Mouse (Mus musculus): ENCODE data around the gene Psma5. TPM values are rescaled to one million over a fixed set of nuclear protein-coding genes. Genes with fewer than 3 reads are reported as not detected.

Gene Psma5
- total RNA-seq, 2 experiments from 2014 or later: 158 to 172 TPM

GRCm38 (mm10) chr3:108303683-108304082 lies 47.0 kb downstream of the Psma5 start:
- ATAC-seq (ENCODE audit: poor library complexity, severe bottlenecking): no peak

DNA sequence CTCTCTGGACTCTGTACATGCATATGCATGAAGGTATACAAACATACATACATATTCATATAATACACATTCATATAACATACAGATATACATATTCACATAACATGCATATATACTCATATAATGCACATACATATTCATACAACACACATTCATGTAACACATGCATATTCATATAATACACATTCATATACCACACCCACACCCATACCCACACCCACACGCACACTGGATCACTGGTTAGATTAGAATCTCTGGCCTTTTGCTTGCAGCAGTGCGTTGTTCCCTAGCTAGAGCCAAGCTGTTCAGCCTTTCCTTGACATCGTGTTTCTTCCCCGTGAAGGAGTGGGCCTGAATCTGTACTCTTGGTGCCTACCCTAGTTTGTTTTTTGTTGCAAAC lies 48.0 kb downstream of the Psma5 start:
- no peak for ATAC-seq (ENCODE audit: poor library complexity, severe bottlenecking)

GRCm38 (mm10) chr3:108306387-108306786 lies 49.7 kb downstream of the Psma5 start:
- peak; percentile 40 for ATAC-seq (ENCODE audit: poor library complexity, severe bottlenecking)

GRCm38 (mm10) chr3:108307485-108307884 lies 50.8 kb downstream of the Psma5 start:
- no peak for ATAC-seq (ENCODE audit: poor library complexity, severe bottlenecking)

DNA sequence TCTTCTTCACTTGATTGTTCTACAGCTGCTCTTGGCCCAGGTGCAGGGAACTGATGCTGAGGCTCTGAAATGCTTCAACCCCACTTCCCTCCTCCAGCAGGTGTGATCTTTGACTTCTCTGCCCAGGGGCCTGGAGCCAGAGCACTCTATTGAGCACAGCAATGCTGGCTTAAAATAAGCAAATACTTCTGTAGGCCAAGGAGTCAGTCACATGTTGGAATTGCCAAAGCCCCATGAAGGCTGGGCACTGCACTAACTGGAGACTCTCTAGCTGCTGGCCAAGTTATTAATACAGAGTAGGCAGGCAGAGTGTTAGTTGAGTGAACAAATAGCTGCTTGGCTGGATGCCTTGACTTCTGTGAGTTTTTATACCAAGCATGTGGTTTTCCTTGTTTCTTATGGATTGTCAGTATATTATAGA lies 54.2 kb downstream of the Psma5 start:
- ATAC-seq (ENCODE audit: poor library complexity, severe bottlenecking): no peak

DNA sequence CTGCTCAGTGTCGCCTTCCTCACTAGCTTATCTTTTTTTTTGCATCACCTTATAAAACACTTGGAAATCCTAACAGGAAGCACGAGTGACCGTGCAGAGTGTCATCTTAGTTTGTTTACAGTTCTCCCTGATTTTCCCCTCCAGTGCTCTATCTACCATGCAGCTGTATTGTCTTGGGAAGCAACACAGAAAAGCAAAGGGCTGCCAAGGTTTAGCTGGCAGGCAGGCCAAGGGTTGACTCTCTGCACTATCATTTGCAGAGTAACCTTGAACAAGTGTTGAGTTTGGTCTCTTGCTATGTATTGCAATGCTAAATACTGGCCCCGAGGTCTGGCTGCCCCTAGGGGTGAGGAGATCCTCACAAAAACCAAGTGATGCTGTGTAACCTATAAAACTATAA lies 55.0 kb downstream of the Psma5 start:
- no peak for ATAC-seq (ENCODE audit: poor library complexity, severe bottlenecking)

- no peak for ATAC-seq (ENCODE audit: poor library complexity, severe bottlenecking)
These were observed 55.7 kb downstream of the Psma5 start for GRCm38 (mm10) chr3:108312414-108312813.

DNA sequence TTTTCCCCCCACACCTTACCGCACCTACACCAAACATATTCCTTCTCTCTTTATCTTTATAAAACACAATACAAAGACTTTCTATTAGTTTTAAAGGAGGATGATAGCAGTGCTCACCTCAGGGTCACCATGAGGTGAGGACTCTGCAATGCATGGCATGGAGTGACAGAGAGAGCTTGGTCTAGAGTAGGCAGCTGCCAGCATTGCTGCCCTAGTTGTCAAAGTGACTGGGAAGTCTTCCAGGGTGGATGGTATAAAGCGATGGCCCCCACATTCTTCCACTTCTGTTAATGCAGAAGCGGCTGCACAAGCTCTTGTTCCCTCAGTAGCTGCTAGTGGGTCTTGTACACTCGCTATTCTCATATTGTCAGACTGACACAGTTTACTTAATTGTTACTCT lies 56.4 kb downstream of the Psma5 start:
- no peak for ATAC-seq (ENCODE audit: poor library complexity, severe bottlenecking)

- ATAC-seq (ENCODE audit: poor library complexity, severe bottlenecking): no peak
These were observed 57.4 kb downstream of the Psma5 start for GRCm38 (mm10) chr3:108314038-108314675.

DNA sequence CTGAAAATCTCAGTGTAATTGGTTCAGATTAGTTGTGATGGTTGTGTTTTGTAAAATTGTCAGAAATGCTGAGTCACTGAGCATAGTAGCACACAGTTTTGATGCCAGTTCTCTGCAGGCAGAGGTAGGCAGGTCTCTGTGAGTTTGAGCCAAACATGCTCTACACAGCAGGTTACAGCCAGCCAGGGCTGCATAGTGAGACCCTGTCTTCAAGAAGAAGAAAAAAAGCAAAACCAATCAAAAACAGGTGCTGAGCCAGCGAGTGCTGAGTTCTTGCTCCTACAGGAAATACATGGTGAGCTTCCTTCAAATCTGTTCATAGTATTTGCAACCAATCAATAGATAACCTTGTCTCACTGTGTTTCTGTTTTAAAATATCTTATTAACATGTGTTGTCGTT lies 61.8 kb downstream of the Psma5 start:
- ATAC-seq (ENCODE audit: poor library complexity, severe bottlenecking): no peak

DNA sequence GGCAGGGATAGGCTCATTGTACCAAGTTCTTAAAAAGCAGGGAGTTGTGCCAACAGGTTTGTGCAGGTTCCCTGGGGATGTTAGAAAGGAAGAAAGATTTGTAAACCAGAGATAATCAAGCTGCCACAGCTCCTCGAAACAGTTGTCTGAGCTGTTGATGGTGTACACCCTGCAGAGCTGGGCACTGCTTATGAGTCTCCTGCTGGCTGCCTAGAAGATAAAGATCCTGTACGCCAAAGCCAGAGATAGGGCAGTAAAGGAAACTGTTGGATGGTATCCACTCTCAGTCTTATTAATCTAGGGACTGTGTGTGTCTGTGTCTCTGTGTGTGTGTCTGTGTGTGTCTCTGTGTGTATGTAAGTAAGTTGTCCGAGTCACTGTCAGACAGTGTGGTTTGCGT lies 64.9 kb downstream of the Psma5 start:
- no peak for ATAC-seq (ENCODE audit: poor library complexity, severe bottlenecking)

DNA sequence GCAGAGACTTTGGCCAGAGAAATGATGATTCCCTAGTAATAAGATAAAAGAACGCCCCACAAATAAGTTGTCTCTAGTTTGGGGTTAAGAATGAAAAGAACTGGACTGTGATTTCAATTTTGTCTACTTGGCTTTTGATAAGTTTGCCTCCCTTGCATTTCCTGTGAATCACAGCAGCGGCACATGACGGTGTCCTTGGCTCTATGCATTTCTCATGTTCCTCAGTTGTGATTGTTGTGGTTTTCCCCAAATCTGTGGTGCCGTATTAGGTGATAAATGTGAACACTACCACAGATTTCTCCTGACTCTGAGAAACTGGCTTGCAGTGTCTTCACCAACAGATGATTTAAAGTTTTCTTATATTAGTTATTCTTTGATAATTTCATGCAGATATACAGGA lies 65.4 kb downstream of the Psma5 start:
- ATAC-seq (ENCODE audit: poor library complexity, severe bottlenecking): no peak

DNA sequence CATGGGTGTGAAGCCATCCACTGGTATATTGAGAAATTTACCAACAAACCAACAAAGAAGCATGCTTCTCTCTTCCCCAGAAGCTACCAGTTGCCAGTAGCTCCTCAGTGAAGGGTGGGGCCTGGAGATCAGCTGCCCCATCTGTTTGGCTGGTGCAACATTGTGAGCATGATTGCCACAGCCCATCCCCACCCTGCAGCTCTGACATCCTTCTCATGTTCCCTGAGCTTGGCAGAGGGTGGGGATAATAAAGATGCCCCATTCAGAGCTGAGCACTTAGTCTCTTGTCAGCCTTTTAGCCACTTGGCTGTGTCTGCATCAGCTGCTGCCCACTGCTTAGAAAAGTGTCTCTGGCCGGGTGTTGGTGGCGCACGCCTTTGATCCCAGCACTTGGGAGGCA lies 66.2 kb downstream of the Psma5 start:
- ATAC-seq (ENCODE audit: poor library complexity, severe bottlenecking): peak; percentile 97

GRCm38 (mm10) chr3:108324837-108325236 lies 68.1 kb downstream of the Psma5 start:
- no peak for ATAC-seq (ENCODE audit: poor library complexity, severe bottlenecking)

GRCm38 (mm10) chr3:108325521-108325920 lies 68.8 kb downstream of the Psma5 start:
- no peak for ATAC-seq (ENCODE audit: poor library complexity, severe bottlenecking)

DNA sequence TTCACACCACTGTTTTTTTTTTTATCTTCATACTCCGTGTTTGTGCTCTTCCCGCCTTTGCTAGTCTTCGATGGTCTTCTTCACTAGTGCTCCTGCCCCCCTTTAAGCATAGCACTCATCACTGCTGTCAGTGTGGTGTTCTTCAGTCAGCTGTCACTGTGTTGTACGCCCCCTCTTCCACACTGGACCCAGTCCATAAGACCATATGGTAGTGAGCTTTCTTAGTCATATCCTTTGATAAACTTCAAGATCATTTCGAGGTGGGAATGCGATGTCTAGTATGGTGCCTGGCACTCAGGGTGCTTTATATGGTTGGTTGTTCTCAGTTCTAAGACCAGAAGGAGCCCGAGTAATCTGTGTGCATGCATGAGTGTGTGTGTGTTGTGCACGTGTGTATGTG lies 70.5 kb downstream of the Psma5 start:
- ATAC-seq (ENCODE audit: poor library complexity, severe bottlenecking): no peak

GRCm38 (mm10) chr3:108327916-108328315 lies 71.2 kb downstream of the Psma5 start:
- no peak for ATAC-seq (ENCODE audit: poor library complexity, severe bottlenecking)

- no peak for ATAC-seq (ENCODE audit: poor library complexity, severe bottlenecking)
These were observed 71.7 kb downstream of the Psma5 start for GRCm38 (mm10) chr3:108328441-108328841.

Other genes with a start within 250 kb of the Psma5 start
- gene Gstm1, start 239.0 kb upstream of the Psma5 start, total RNA-seq (2015): 320 and 346 TPM in 2 replicates
- gene Gstm1, start 239.0 kb upstream of the Psma5 start, total RNA-seq (2017): 156 and 179 TPM in 2 replicates
- gene Gstm4, start 212.0 kb upstream of the Psma5 start, total RNA-seq (2015): 8.0 and 10.1 TPM in 2 replicates
- 6.5 and 12.1 TPM in 2 replicates for gene Gstm4, start 212.0 kb upstream of the Psma5 start, total RNA-seq (2017)
- gene Ampd2, start 170.3 kb upstream of the Psma5 start, total RNA-seq (2015): 16.3 and 20.9 TPM in 2 replicates
- 21.8 and 23.1 TPM in 2 replicates for gene Ampd2, start 170.3 kb upstream of the Psma5 start, total RNA-seq (2017)
- not detected in 2 replicates for gene Gnat2, start 164.1 kb upstream of the Psma5 start, total RNA-seq (2015)
- gene Gnat2, start 164.1 kb upstream of the Psma5 start, total RNA-seq (2017): not detected in 2 replicates
- gene Gnai3, start 110.8 kb upstream of the Psma5 start, total RNA-seq (2015): 136 and 146 TPM in 2 replicates
- 154 and 160 TPM in 2 replicates for gene Gnai3, start 110.8 kb upstream of the Psma5 start, total RNA-seq (2017)
- gene Gpr61, start 102.0 kb upstream of the Psma5 start, total RNA-seq (2015): not detected in 2 replicates
- gene Gpr61, start 102.0 kb upstream of the Psma5 start, total RNA-seq (2017): not detected in 2 replicates
- 1.4 and 3.3 TPM in 2 replicates for gene Amigo1, start 70.6 kb upstream of the Psma5 start, total RNA-seq (2015)
- 1.4 and 2.2 TPM in 2 replicates for gene Amigo1, start 70.6 kb upstream of the Psma5 start, total RNA-seq (2017)
- gene Cyb561d1, start 55.7 kb upstream of the Psma5 start, total RNA-seq (2015): 4.9 and 6.7 TPM in 2 replicates
- gene Cyb561d1, start 55.7 kb upstream of the Psma5 start, total RNA-seq (2017): 10.3 and 12.0 TPM in 2 replicates
- gene Atxn7l2, start 46.0 kb upstream of the Psma5 start, total RNA-seq (2015): 3.1 and 4.7 TPM in 2 replicates
- 1.5 and 2.0 TPM in 2 replicates for gene Atxn7l2, start 46.0 kb upstream of the Psma5 start, total RNA-seq (2017)
- gene Sypl2, start 30.3 kb upstream of the Psma5 start, total RNA-seq (2015): not detected in 2 replicates
- not detected in 2 replicates for gene Sypl2, start 30.3 kb upstream of the Psma5 start, total RNA-seq (2017)
- gene Sort1, start 27.2 kb downstream of the Psma5 start, total RNA-seq (2015): 80.7 and 83.8 TPM in 2 replicates
- 76.4 and 87.8 TPM in 2 replicates for gene Sort1, start 27.2 kb downstream of the Psma5 start, total RNA-seq (2017)
- gene Mybphl, start 108.0 kb downstream of the Psma5 start, total RNA-seq (2015): not detected in 2 replicates
- gene Mybphl, start 108.0 kb downstream of the Psma5 start, total RNA-seq (2017): not detected in 2 replicates
- gene Psrc1, start 126.9 kb downstream of the Psma5 start, total RNA-seq (2015): 11.9 and 12.2 TPM in 2 replicates
- 12.8 and 15.4 TPM in 2 replicates for gene Psrc1, start 126.9 kb downstream of the Psma5 start, total RNA-seq (2017)
- gene Celsr2, start 158.6 kb downstream of the Psma5 start, total RNA-seq (2015): 0.75 and 0.94 TPM in 2 replicates
- gene Celsr2, start 158.6 kb downstream of the Psma5 start, total RNA-seq (2017): 0.22 and 0.81 TPM in 2 replicates
- 19.2 and 19.9 TPM in 2 replicates for gene Sars, start 188.3 kb downstream of the Psma5 start, total RNA-seq (2015)
- 241 and 283 TPM in 2 replicates for gene Sars, start 188.3 kb downstream of the Psma5 start, total RNA-seq (2017)

Data from megakaryocyte, adult 5-6 weeks (primary cell).